Mouse (Mus musculus): ENCODE data around the gene Vmn1r181.
"Not testable (repeated sequence)": the region's sequence is repeated elsewhere in the genome, so short reads cannot be mapped to it uniquely, and the experiment has no call there.

DNA sequence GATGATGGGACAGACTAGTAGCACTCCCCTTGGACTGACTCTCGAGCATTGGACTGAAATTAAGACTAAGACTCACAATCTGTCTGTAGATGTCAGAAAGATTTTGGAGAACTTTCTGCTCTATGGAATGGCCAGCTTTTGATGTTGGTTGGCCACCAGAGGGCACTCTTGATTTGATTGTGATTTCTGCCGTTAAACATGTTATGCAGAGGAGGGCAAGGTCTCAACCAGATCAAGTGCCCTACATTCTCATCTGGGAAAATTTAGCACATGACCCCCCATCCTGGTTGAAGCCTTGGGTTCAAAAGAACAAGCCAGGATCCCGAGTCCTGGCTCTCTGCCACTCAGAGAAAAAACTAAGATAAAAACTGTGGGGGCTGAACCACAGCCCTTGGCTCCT lies 6.4 kb upstream of the Vmn1r181 start:
- not testable (repeated sequence) for TF ChIP-seq POLR2A (IDR thresholded peaks at IDR 0.05; ENCODE audit: low read depth, low read length); CTCF (IDR thresholded peaks at IDR 0.05; ENCODE audit: borderline replicate concordance, insufficient read depth, low read length)

Data from embryonic fibroblast, embryonic 13.5 days (primary cell).